Mouse (Mus musculus) testis, adult 2 months (tissue): ENCODE measurements around the gene Gm21974.

Source experiments
- CTCF ChIP-seq: fragments of 200-500 bp; IDR thresholded peaks from 2 replicates; pipeline ENCODE4 v1.5.1; 2012; ENCODE audit warnings: low read depth, mild to moderate bottlenecking, inconsistent platforms, low read length, moderate library complexity; ENCODE audit not compliant: control insufficient read depth, insufficient read depth, insufficient replicate concordance
- POLR2A ChIP-seq: fragments of 200-500 bp; IDR thresholded peaks from 2 replicates; pipeline ENCODE4 v1.6.1; 2012; ENCODE audit warnings: low read depth, mild to moderate bottlenecking, inconsistent platforms, low read length, moderate library complexity; ENCODE audit not compliant: control insufficient read depth

- no peak for TF ChIP-seq POLR2A
- no peak for TF ChIP-seq CTCF
Observed at GRCm38 (mm10) chr7:127867641-127868040, 27.6 kb downstream of the Gm21974 start.
